14 mouse cellular contexts compared by ENCODE assay signal in the genomic region with DNA sequence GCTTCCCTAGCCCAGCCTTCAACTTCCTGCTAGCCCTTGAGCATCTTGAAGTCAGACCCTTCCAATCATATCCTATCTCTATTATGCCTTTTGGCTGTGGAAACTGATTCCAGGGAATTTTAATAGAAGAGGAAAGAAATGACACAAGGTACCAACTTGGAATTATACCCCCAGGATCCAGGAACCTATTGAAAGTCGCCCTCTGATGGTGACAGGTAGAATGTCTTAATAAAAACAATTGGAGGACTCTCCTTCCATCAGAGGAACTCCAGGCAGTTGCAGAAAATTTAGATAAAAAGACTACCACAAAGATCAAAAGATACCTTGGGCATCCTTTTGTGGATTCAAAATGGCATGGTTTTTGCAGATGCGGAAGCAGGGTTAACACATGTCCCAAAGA. TPM values are rescaled to one million over a fixed set of nuclear protein-coding genes. Genes with fewer than 3 reads are reported as not detected.
DNase-seq lines count a peak whose midpoint lies in the region; ATAC-seq and TF ChIP-seq lines count a peak whose summit lies in the region.
"Had no signal": no experiment of that assay in that cellular context is flagged by ENCODE, and none has a peak within 500 bp of the region (broad histone marks: within the 10 kb centered on the region; RNA-seq: fewer than 3 reads in every experiment).

No protein-coding gene starts in this region.

- no peak for ATAC-seq in forebrain, postnatal 0 days
- no peak for ATAC-seq in forebrain, embryonic 11.5 days (replicated peaks; ENCODE audit: low FRiP score)
- ATAC-seq in limb, embryonic 14.5 days (ENCODE audit: low FRiP score, low read depth): no peak

- DNase-seq in forebrain, postnatal 0 days: peak; percentile 22
- no peak for DNase-seq in forebrain, embryonic 11.5 days (ENCODE audit: low spot score)
- DNase-seq in limb, embryonic 14.5 days (ENCODE audit: low spot score): peak; percentile 14
- no peak for DNase-seq in limb, embryonic 10.5 days (ENCODE audit: low spot score)
- DNase-seq in ES-CJ7 (ENCODE audit: low read depth, low spot score): peak; percentile 17
- DNase-seq in embryo, embryonic 11 days: peak; percentile 50
- no peak for DNase-seq in ovary, postnatal 10 days (ENCODE audit: low spot score)
- no peak for DNase-seq in gastrocnemius, adult 18-20 months (ENCODE audit: low spot score)
- DNase-seq: adrenal gland, postnatal 10 days; cerebellum, adult 2 months; left cerebral cortex, postnatal 4 days; thymus, postnatal 25 days had no signal

- H3K27me3 ChIP-seq in forebrain, postnatal 0 days (ENCODE audit: insufficient read depth, low read length): no peaks in the 10 kb centered on the region
- no peaks in the 10 kb centered on the region for H3K27me3 ChIP-seq in forebrain, embryonic 11.5 days (ENCODE audit: control insufficient read depth, insufficient read depth, low read length)
- no peaks in the 10 kb centered on the region for H3K27me3 ChIP-seq in limb, embryonic 14.5 days (ENCODE audit: control insufficient read depth, insufficient read depth, low read length)
- H3K27me3 ChIP-seq in limb, embryonic 10.5 days (ENCODE audit: low read depth, poor library complexity, severe bottlenecking): no peaks in the 10 kb centered on the region
- H3K27me3 ChIP-seq: lung, embryonic 15.5 days had no signal

- H3K4me2 ChIP-seq in forebrain, postnatal 0 days (ENCODE audit: low read depth): no peak overlapping the region
- H3K4me2 ChIP-seq in forebrain, embryonic 11.5 days (ENCODE audit: low read depth, low read length, severe bottlenecking): no peak overlapping the region
- H3K4me2 ChIP-seq in limb, embryonic 14.5 days (replicated peaks; ENCODE audit: low read depth, low read length, severe bottlenecking): no peak overlapping the region
- H3K4me2 ChIP-seq: lung, embryonic 15.5 days had no signal

- H3K4me3 ChIP-seq in forebrain, postnatal 0 days (ENCODE audit: low read depth, low read length): no peak overlapping the region
- no peak overlapping the region for H3K4me3 ChIP-seq in forebrain, embryonic 11.5 days (ENCODE audit: low read depth, low read length)
- H3K4me3 ChIP-seq in limb, embryonic 14.5 days (replicated peaks; ENCODE audit: low read length): no peak overlapping the region
- no peak overlapping the region for H3K4me3 ChIP-seq in limb, embryonic 10.5 days
- H3K4me3 ChIP-seq: lung, embryonic 15.5 days; myocyte had no signal

- TF ChIP-seq POLR2A in limb, embryonic 14.5 days (IDR thresholded peaks at IDR 0.05; ENCODE audit: borderline replicate concordance, extremely low read depth, insufficient read depth, insufficient read length): no peak

- H3K27ac ChIP-seq in forebrain, postnatal 0 days (ENCODE audit: low read depth, low read length): no peak overlapping the region
- H3K27ac ChIP-seq in forebrain, embryonic 11.5 days (ENCODE audit: low read depth, low read length): no peak overlapping the region
- no peak overlapping the region for H3K27ac ChIP-seq in limb, embryonic 14.5 days (replicated peaks; ENCODE audit: low read depth, low read length)
- no peak overlapping the region for H3K27ac ChIP-seq in limb, embryonic 10.5 days
- H3K27ac ChIP-seq: lung, embryonic 15.5 days had no signal

- no peak overlapping the region for H3K9ac ChIP-seq in forebrain, postnatal 0 days
- H3K9ac ChIP-seq in forebrain, embryonic 11.5 days (ENCODE audit: low read length): no peak overlapping the region
- H3K9ac ChIP-seq in limb, embryonic 14.5 days (ENCODE audit: low read depth, low read length, severe bottlenecking): no peak overlapping the region
- H3K9ac ChIP-seq: lung, embryonic 15.5 days had no signal

- no peaks in the 10 kb centered on the region for H3K9me3 ChIP-seq in forebrain, postnatal 0 days (ENCODE audit: low read length)
- no peaks in the 10 kb centered on the region for H3K9me3 ChIP-seq in forebrain, embryonic 11.5 days (ENCODE audit: control insufficient read depth, low read length)
- no peaks in the 10 kb centered on the region for H3K9me3 ChIP-seq in limb, embryonic 14.5 days (ENCODE audit: control insufficient read depth, low read length)
- H3K9me3 ChIP-seq in limb, embryonic 10.5 days (replicated peaks): no peaks in the 10 kb centered on the region
- H3K9me3 ChIP-seq: lung, embryonic 15.5 days had no signal

- H3K4me1 ChIP-seq in forebrain, postnatal 0 days (ENCODE audit: insufficient read depth): 0 out of 2 replicates have a peak, but pooled peaks cover 5% of the 10 kb centered on the region
- H3K4me1 ChIP-seq in forebrain, embryonic 11.5 days (replicated peaks; ENCODE audit: control insufficient read depth, insufficient read depth, low read length): 0 out of 2 replicates have a peak, but pooled peaks cover 3% of the 10 kb centered on the region
- 0 out of 2 replicates have a peak, but pooled peaks cover 5% of the 10 kb centered on the region for H3K4me1 ChIP-seq in limb, embryonic 14.5 days (ENCODE audit: control insufficient read depth, insufficient read depth, low read length)
- 0 out of 2 replicates have a peak, but pooled peaks cover 2% of the 10 kb centered on the region for H3K4me1 ChIP-seq in limb, embryonic 10.5 days

- no peak for TF ChIP-seq CTCF in forebrain, postnatal 0 days (IDR thresholded peaks at IDR 0.05; ENCODE audit: low read depth)

- no peaks in the 10 kb centered on the region for H3K36me3 ChIP-seq in forebrain, postnatal 0 days (ENCODE audit: insufficient read depth)
- no peaks in the 10 kb centered on the region for H3K36me3 ChIP-seq in forebrain, embryonic 11.5 days (ENCODE audit: control insufficient read depth, insufficient read depth, low read length)
- no peaks in the 10 kb centered on the region for H3K36me3 ChIP-seq in limb, embryonic 14.5 days (ENCODE audit: control insufficient read depth, insufficient read depth, low read length)
- H3K36me3 ChIP-seq in limb, embryonic 10.5 days: no peaks in the 10 kb centered on the region
- H3K36me3 ChIP-seq: lung, embryonic 15.5 days had no signal

- 52% methylated on average over 2 of the region's 2 CpGs for WGBS in forebrain, postnatal 0 days
- 48% methylated on average over 2 of the region's 2 CpGs for WGBS in forebrain, embryonic 11.5 days
- WGBS in limb, embryonic 14.5 days: 48% methylated on average over 2 of the region's 2 CpGs
- WGBS in limb, embryonic 10.5 days: 49% methylated on average over 2 of the region's 2 CpGs

RNA-seq across cellular contexts. Expression of a gene that starts 7.4 kb away (rescaled TPM):
- 0.15 TPM in 1 of 2 replicates, not detected in the other for total RNA-seq in forebrain, postnatal 0 days (2014; rRNA removed)
- polyA plus RNA-seq in forebrain, postnatal 0 days (2015; fragmentation: Nextera tagmentation; extraction: Ambion mirVana): 0.43 and 0.74 TPM in 2 replicates
- polyA plus RNA-seq in forebrain, embryonic 11.5 days (2014; fragmentation: Nextera tagmentation; extraction: Ambion mirVana): not detected in 2 replicates
- polyA plus RNA-seq in limb, embryonic 14.5 days (2012; rRNA removed): 0.31 and 0.42 TPM in 2 replicates
- 0.25 and 0.28 TPM in 2 replicates for polyA plus RNA-seq in limb, embryonic 14.5 days (2014; fragmentation: Nextera tagmentation; extraction: Ambion mirVana)
- polyA plus RNA-seq in limb, embryonic 10.5 days (2016; fragmentation: Nextera tagmentation; extraction: Ambion mirVana): not detected in 2 replicates
- total RNA-seq in gastrocnemius, adult 18-20 months (2021): not detected
- polyA plus RNA-seq: cerebellum, adult 2 months; myocyte had no signal

RNA-seq across cellular contexts. Expression of a gene that starts 26.2 kb away (rescaled TPM):
- 55.9 and 73.0 TPM in 2 replicates for total RNA-seq in forebrain, postnatal 0 days (2014; rRNA removed)
- 22.2 and 24.1 TPM in 2 replicates for polyA plus RNA-seq in forebrain, postnatal 0 days (2015; fragmentation: Nextera tagmentation; extraction: Ambion mirVana)
- polyA plus RNA-seq in forebrain, embryonic 11.5 days (2014; fragmentation: Nextera tagmentation; extraction: Ambion mirVana): 41.5 and 44.5 TPM in 2 replicates
- 23.1 and 33.8 TPM in 2 replicates for polyA plus RNA-seq in limb, embryonic 14.5 days (2012; rRNA removed)
- 29.8 and 31.5 TPM in 2 replicates for polyA plus RNA-seq in limb, embryonic 14.5 days (2014; fragmentation: Nextera tagmentation; extraction: Ambion mirVana)
- polyA plus RNA-seq in limb, embryonic 10.5 days (2016; fragmentation: Nextera tagmentation; extraction: Ambion mirVana): 20.6 and 25.8 TPM in 2 replicates
- 10 to 100 TPM; 12.5 to 15.7 TPM for total RNA-seq in gastrocnemius, adult 18-20 months (2021)

RNA-seq across cellular contexts. Expression of a gene that starts 36.1 kb away (rescaled TPM):
- 0.54 and 0.95 TPM in 2 replicates for total RNA-seq in forebrain, postnatal 0 days (2014; rRNA removed)
- polyA plus RNA-seq in forebrain, postnatal 0 days (2015; fragmentation: Nextera tagmentation; extraction: Ambion mirVana): 0.45 and 0.76 TPM in 2 replicates
- polyA plus RNA-seq in forebrain, embryonic 11.5 days (2014; fragmentation: Nextera tagmentation; extraction: Ambion mirVana): 0.33 and 0.35 TPM in 2 replicates
- polyA plus RNA-seq in limb, embryonic 14.5 days (2012; rRNA removed): 7.5 and 9.6 TPM in 2 replicates
- 11.0 and 12.8 TPM in 2 replicates for polyA plus RNA-seq in limb, embryonic 14.5 days (2014; fragmentation: Nextera tagmentation; extraction: Ambion mirVana)
- 0.73 and 1.1 TPM in 2 replicates for polyA plus RNA-seq in limb, embryonic 10.5 days (2016; fragmentation: Nextera tagmentation; extraction: Ambion mirVana)
- under 1 TPM in 1 of 2 experiments, not detected in 1; 0.21 TPM for total RNA-seq in gastrocnemius, adult 18-20 months (2021)
- polyA plus RNA-seq: cerebellum, adult 2 months; myocyte had no signal

Comparison
In these comparisons a context has a peak if more than half of its experiments do, and no peak if none do; other contexts are left out.
1. DNase-seq: peak in forebrain, postnatal 0 days (single experiment), limb, embryonic 14.5 days (single experiment), ES-CJ7 (single experiment) and embryo, embryonic 11 days (single experiment); none in forebrain, embryonic 11.5 days (single experiment), limb, embryonic 10.5 days (single experiment), ovary, postnatal 10 days (single experiment) and gastrocnemius, adult 18-20 months (single experiment).